Comparison of ENCODE assay signal across 8 mouse cellular contexts in the genomic region with DNA sequence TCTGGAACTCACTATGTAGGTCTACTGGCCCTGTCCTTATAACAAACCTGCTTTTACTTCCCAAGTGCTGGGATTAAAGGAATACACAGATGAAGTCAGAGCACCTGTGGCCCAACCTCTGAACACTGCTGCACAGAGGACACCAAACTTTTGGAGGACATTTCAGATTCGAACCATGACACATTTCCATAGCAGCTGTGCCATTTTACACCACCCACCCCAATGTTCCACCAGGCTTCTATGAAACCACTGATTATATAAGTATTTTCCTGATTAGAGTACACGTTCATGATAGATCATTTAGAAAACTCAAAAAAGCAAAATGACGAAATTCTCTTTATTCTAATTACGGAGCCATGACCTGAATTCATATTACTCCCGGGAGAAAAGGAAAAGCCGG. TPM values are rescaled to one million over a fixed set of nuclear protein-coding genes. Genes with fewer than 3 reads are reported as not detected.
A peak's percentile ranks its signal among the peaks of the same experiment; 100 is the strongest.
DNase-seq lines count a peak whose midpoint lies in the region; ATAC-seq and TF ChIP-seq lines count a peak whose summit lies in the region.

No protein-coding gene starts in this region.

- H3K4me2 ChIP-seq in heart, embryonic 14.5 days (ENCODE audit: low read length), result peak overlapping the region; percentile 71
- H3K4me2 ChIP-seq in CH12.LX (ENCODE audit: insufficient read depth, low read depth, poor library complexity, severe bottlenecking), result peak overlapping the region; percentile 69
- peak overlapping the region; percentile 63 for H3K4me2 ChIP-seq in limb, embryonic 11.5 days (ENCODE audit: low read depth, severe bottlenecking)
- peak overlapping the region; percentile 66 for H3K4me2 ChIP-seq in stomach, embryonic 14.5 days (replicated peaks; ENCODE audit: low read depth, low read length)

- dilution Hi-C loops in CH12.LX (cut with MboI; ENCODE audit: extremely low pct_ligation_motif_present, extremely low pct_unique_long_range_greater_than_20kb, low sequenced_read_pairs), result no loop called here

- peak overlapping the region; percentile 73 for H3K9ac ChIP-seq in heart, embryonic 14.5 days (ENCODE audit: low read length)
- peak overlapping the region; percentile 84 for H3K9ac ChIP-seq in CH12.LX (ENCODE audit: insufficient read depth, low read depth)
- H3K9ac ChIP-seq in limb, embryonic 11.5 days (ENCODE audit: low read length), result peak overlapping the region; percentile 66; the same call in 1 of the 2 replicates
- peak overlapping the region; percentile 46; the same call in 1 of the 2 replicates for H3K9ac ChIP-seq in stomach, embryonic 14.5 days (replicated peaks; ENCODE audit: low read depth, low read length)

- TF ChIP-seq EP300 in CH12.LX (IDR thresholded peaks at IDR 0.05; ENCODE audit: low read length), result no peak

- no peaks in the 10 kb centered on the region for H3K27me3 ChIP-seq in heart, embryonic 14.5 days (ENCODE audit: control insufficient read depth, insufficient read depth, low read length)
- no peaks in the 10 kb centered on the region for H3K27me3 ChIP-seq in CH12.LX (replicated peaks)
- H3K27me3 ChIP-seq in limb, embryonic 11.5 days (ENCODE audit: control insufficient read depth, insufficient read depth, low read length), result no peaks in the 10 kb centered on the region
- no peaks in the 10 kb centered on the region for H3K27me3 ChIP-seq in stomach, embryonic 14.5 days (ENCODE audit: control insufficient read depth, insufficient read depth, low read length)

- no peak for TF ChIP-seq POLR2A in CH12.LX (IDR thresholded peaks at IDR 0.05; ENCODE audit: low read depth, low read length)

- H3K4me1 ChIP-seq in heart, embryonic 14.5 days (ENCODE audit: control insufficient read depth in 2 of 2, insufficient read depth in 2 of 2, low read length in 2 of 2), result peaks cover 6 to 20% of the 10 kb centered on the region in 2 experiments
- peaks cover 7 to 27% of the 10 kb centered on the region in 2 experiments for H3K4me1 ChIP-seq in CH12.LX (ENCODE audit: control insufficient read depth in 1 of 2, insufficient read depth in 2 of 2)
- H3K4me1 ChIP-seq in limb, embryonic 11.5 days (ENCODE audit: control insufficient read depth, insufficient read depth, low read length), result 0 out of 2 replicates have a peak, but pooled peaks cover 2% of the 10 kb centered on the region
- peaks cover 10% of the 10 kb centered on the region for H3K4me1 ChIP-seq in stomach, embryonic 14.5 days (ENCODE audit: control insufficient read depth, insufficient read depth, low read length)

- peaks cover 21% of the 10 kb centered on the region for H3K36me3 ChIP-seq in heart, embryonic 14.5 days (ENCODE audit: control insufficient read depth, insufficient read depth, low read length)
- H3K36me3 ChIP-seq in CH12.LX (replicated peaks in 1 of 2; ENCODE audit: control insufficient read depth in 1 of 2, insufficient read depth in 1 of 2, low read length in 1 of 2), result peaks cover 13 to 27% of the 10 kb centered on the region in 2 experiments
- H3K36me3 ChIP-seq in limb, embryonic 11.5 days (ENCODE audit: control insufficient read depth, insufficient read depth, low read length), result peaks cover 10% of the 10 kb centered on the region; the same call in 1 of the 2 replicates
- peaks cover 7% of the 10 kb centered on the region; the same call in 1 of the 2 replicates for H3K36me3 ChIP-seq in stomach, embryonic 14.5 days (ENCODE audit: control insufficient read depth, insufficient read depth, low read length)

- H3K79me2 ChIP-seq in CH12.LX (replicated peaks; ENCODE audit: control insufficient read depth, extremely low read depth, insufficient read depth, poor library complexity, severe bottlenecking), result peaks cover 32% of the 10 kb centered on the region

- H3K4me3 ChIP-seq in heart, embryonic 14.5 days (ENCODE audit: control insufficient read depth in 1 of 2, insufficient read depth in 1 of 2, low read depth in 1 of 2, low read length in 2 of 2), result peak overlapping the region; percentile 45 to 72
- H3K4me3 ChIP-seq in CH12.LX (replicated peaks in 1 of 3; ENCODE audit: low read depth in 2 of 3, low read length in 2 of 3, poor library complexity in 1 of 3), result peak overlapping the region in 2 of 3 experiments; percentile 62 to 89
- H3K4me3 ChIP-seq in limb, embryonic 11.5 days (ENCODE audit: low read depth, low read length), result peak overlapping the region; percentile 87
- H3K4me3 ChIP-seq in stomach, embryonic 14.5 days (ENCODE audit: low read depth, low read length), result peak overlapping the region; percentile 77

- 41% methylated on average over 6 of the region's 6 CpGs for WGBS in heart, embryonic 14.5 days
- 77% methylated on average over 6 of the region's 6 CpGs for WGBS in limb, embryonic 11.5 days
- 59% methylated on average over 6 of the region's 6 CpGs for WGBS in stomach, embryonic 14.5 days

- no peak for TF ChIP-seq RAD21 in CH12.LX (IDR thresholded peaks at IDR 0.05; ENCODE audit: low read depth, low read length)

- no peak for DNase-seq in heart, adult 8-10 months (ENCODE audit: low spot score)
- no peak for DNase-seq in CH12.LX (ENCODE audit: extremely low read depth)
- DNase-seq in limb, embryonic 11.5 days (ENCODE audit: low spot score), result no peak
- DNase-seq in natural killer cell, adult 2 months (ENCODE audit: low spot score in 2 of 2), result no peak

- TF ChIP-seq CTCF in CH12.LX (conservative IDR thresholded peaks at IDR 0.05 in 1 of 2, IDR thresholded peaks at IDR 0.05 in 1 of 2; ENCODE audit: low read depth in 2 of 2, low read length in 2 of 2), result no peak

- H3K9me3 ChIP-seq in heart, embryonic 14.5 days (ENCODE audit: control insufficient read depth, low read length), result 0 out of 2 replicates have a peak, but pooled peaks cover 3% of the 10 kb centered on the region
- peaks cover 11% of the 10 kb centered on the region for H3K9me3 ChIP-seq in CH12.LX (replicated peaks; ENCODE audit: low read length)
- no peaks in the 10 kb centered on the region for H3K9me3 ChIP-seq in limb, embryonic 11.5 days (ENCODE audit: control insufficient read depth, low read length)
- H3K9me3 ChIP-seq in stomach, embryonic 14.5 days (ENCODE audit: control insufficient read depth, low read depth, low read length), result no peaks in the 10 kb centered on the region

- no peak for ATAC-seq in heart, embryonic 14.5 days (ENCODE audit: insufficient number of reproducible peaks, insufficient read depth, low FRiP score, low read depth)
- ATAC-seq in erythroid progenitor cell, adult 5-6 weeks (replicated peaks; ENCODE audit: low FRiP score, poor library complexity, severe bottlenecking), result 0 out of 2 replicates have a peak, but pooled peaks have one; percentile 17
- no peak for ATAC-seq in limb, embryonic 11.5 days (ENCODE audit: insufficient number of reproducible peaks, low FRiP score, low TSS enrichment, low read depth)
- ATAC-seq in stomach, embryonic 14.5 days (ENCODE audit: insufficient number of reproducible peaks, insufficient read depth, low FRiP score, low read depth), result no peak
- ATAC-seq in activated CD4-positive, CD25-positive, alpha-beta regulatory T cell, adult 4 months, result no peak

- peak overlapping the region; percentile 94 to 95 for H3K27ac ChIP-seq in heart, embryonic 14.5 days (replicated peaks in 1 of 2; ENCODE audit: control insufficient read depth in 1 of 2, insufficient read depth in 1 of 2, low read depth in 2 of 2, low read length in 2 of 2)
- H3K27ac ChIP-seq in CH12.LX (ENCODE audit: insufficient read depth, low read depth), result no peak overlapping the region
- H3K27ac ChIP-seq in limb, embryonic 11.5 days (replicated peaks; ENCODE audit: low read depth, low read length), result peak overlapping the region; percentile 76; the same call in 1 of the 2 replicates
- H3K27ac ChIP-seq in stomach, embryonic 14.5 days (ENCODE audit: low read length), result peak overlapping the region; percentile 76; the same call in 1 of the 2 replicates

- in situ Hi-C loops in CH12.LX (cut with MboI; ENCODE audit: low pct_ligation_motif_present, low pct_unique_long_range_greater_than_20kb, low sequenced_read_pairs), result no loop called here

RNA-seq across cellular contexts. Expression of gene Cenpa, which starts 0.6 kb away (rescaled TPM):
- polyA plus RNA-seq in heart, embryonic 14.5 days (2014; fragmentation: Nextera tagmentation; extraction: Ambion mirVana), result 268 and 290 TPM in 2 replicates
- 10 to 100 TPM; 50.6 to 80.0 (median 64.5) TPM for total RNA-seq in heart, adult 8-10 months (2022)
- 89.4 and 99.1 TPM in 2 replicates for total RNA-seq in CH12.LX (2012; rRNA removed)
- total RNA-seq in CH12.LX (2014; rRNA removed), result 125 and 138 TPM in 2 replicates
- polyA plus RNA-seq in CH12.LX (2012; ENCODE audit: insufficient read length, low read depth), result 143 and 163 TPM in 2 replicates
- 501 and 540 TPM in 2 replicates for total RNA-seq in erythroid progenitor cell, adult 5-6 weeks (2015; ENCODE audit: low replicate concordance)
- 370 and 444 TPM in 2 replicates for total RNA-seq in erythroid progenitor cell, adult 5-6 weeks (2017; ENCODE audit: low replicate concordance)
- polyA plus RNA-seq in limb, embryonic 11.5 days (2014; fragmentation: Nextera tagmentation; extraction: Ambion mirVana), result 498 and 533 TPM in 2 replicates
- polyA plus RNA-seq in stomach, embryonic 14.5 days (2014; fragmentation: Nextera tagmentation; extraction: Ambion mirVana), result 264 and 303 TPM in 2 replicates
- 100 to 1,000 TPM in 1 of 2 experiments, 10 to 100 TPM in 1; 79.2 to 115 TPM for polyA plus RNA-seq in activated CD4-positive, CD25-positive, alpha-beta regulatory T cell, adult 4 months (2017; shearing (Covaris generic))

RNA-seq across cellular contexts. Expression of gene Slc35f6, which starts 18.2 kb away (rescaled TPM):
- polyA plus RNA-seq in heart, embryonic 14.5 days (2014; fragmentation: Nextera tagmentation; extraction: Ambion mirVana), result 27.3 and 29.6 TPM in 2 replicates
- 10 to 100 TPM; 48.3 to 60.9 (median 54.9) TPM for total RNA-seq in heart, adult 8-10 months (2022)
- total RNA-seq in CH12.LX (2012; rRNA removed), result 8.9 and 10.5 TPM in 2 replicates
- total RNA-seq in CH12.LX (2014; rRNA removed), result 8.0 and 9.5 TPM in 2 replicates
- 9.0 and 9.4 TPM in 2 replicates for polyA plus RNA-seq in CH12.LX (2012; ENCODE audit: insufficient read length, low read depth)
- 9.4 and 13.4 TPM in 2 replicates for total RNA-seq in erythroid progenitor cell, adult 5-6 weeks (2015; ENCODE audit: low replicate concordance)
- 11.2 and 16.7 TPM in 2 replicates for total RNA-seq in erythroid progenitor cell, adult 5-6 weeks (2017; ENCODE audit: low replicate concordance)
- 20.2 and 21.6 TPM in 2 replicates for polyA plus RNA-seq in limb, embryonic 11.5 days (2014; fragmentation: Nextera tagmentation; extraction: Ambion mirVana)
- 28.5 and 29.8 TPM in 2 replicates for polyA plus RNA-seq in stomach, embryonic 14.5 days (2014; fragmentation: Nextera tagmentation; extraction: Ambion mirVana)
- 10 to 100 TPM in 1 of 2 experiments, 1 to 10 TPM in 1; 8.7 to 15.7 TPM for polyA plus RNA-seq in activated CD4-positive, CD25-positive, alpha-beta regulatory T cell, adult 4 months (2017; shearing (Covaris generic))

RNA-seq across cellular contexts. Expression of gene Dpysl5, which starts 45.4 kb away (rescaled TPM):
- 1.6 and 3.3 TPM in 2 replicates for polyA plus RNA-seq in heart, embryonic 14.5 days (2014; fragmentation: Nextera tagmentation; extraction: Ambion mirVana)
- total RNA-seq in heart, adult 8-10 months (2022), result 1 to 10 TPM in 2 of 4 experiments, under 1 TPM in 2; 0.57 to 1.4 (median 0.91) TPM
- 0.21 TPM in 1 of 2 replicates, not detected in the other for total RNA-seq in CH12.LX (2012; rRNA removed)
- total RNA-seq in CH12.LX (2014; rRNA removed), result not detected in 2 replicates
- polyA plus RNA-seq in CH12.LX (2012; ENCODE audit: insufficient read length, low read depth), result not detected in 2 replicates
- total RNA-seq in erythroid progenitor cell, adult 5-6 weeks (2015; ENCODE audit: low replicate concordance), result 0.36 TPM in 1 of 2 replicates, not detected in the other
- total RNA-seq in erythroid progenitor cell, adult 5-6 weeks (2017; ENCODE audit: low replicate concordance), result not detected in 2 replicates
- polyA plus RNA-seq in limb, embryonic 11.5 days (2014; fragmentation: Nextera tagmentation; extraction: Ambion mirVana), result 3.9 and 5.4 TPM in 2 replicates
- polyA plus RNA-seq in stomach, embryonic 14.5 days (2014; fragmentation: Nextera tagmentation; extraction: Ambion mirVana), result 10.3 and 11.0 TPM in 2 replicates
- polyA plus RNA-seq in activated CD4-positive, CD25-positive, alpha-beta regulatory T cell, adult 4 months (2017; shearing (Covaris generic)), result not detected
